ENCODE assay signal across 19 mouse cellular contexts in genomic region chr16:70337661-70338060, GRCm38 (mm10).
"Had no signal": no experiment of that assay in that cellular context is flagged by ENCODE, and none has a peak within 500 bp of the region (broad histone marks: within the 10 kb centered on the region; RNA-seq: fewer than 3 reads in every experiment).

No protein-coding gene starts in this region.

- H3K4me2 ChIP-seq: liver, embryonic 13.5 days; liver, embryonic 15.5 days; lung, embryonic 14.5 days; midbrain, embryonic 11.5 days; midbrain, embryonic 13.5 days; midbrain, embryonic 15.5 days; neural tube, embryonic 12.5 days; stomach, embryonic 15.5 days had no signal

- H3K27me3 ChIP-seq: liver, embryonic 13.5 days; liver, embryonic 15.5 days; midbrain, embryonic 13.5 days; midbrain, embryonic 15.5 days; neural tube, embryonic 12.5 days; stomach, embryonic 15.5 days had no signal

- DNase-seq: liver, embryonic 13.5 days; liver, postnatal 0 days; lung, embryonic 14.5 days; lung, postnatal 10 days; lung, postnatal 4 days; retina, postnatal 1 day; right cerebral cortex, adult 18-20 months; right cerebral cortex, postnatal 25 days; right cerebral cortex, postnatal 4 days; spleen, adult 18-20 months; thymus, adult 2 months; thymus, postnatal 14 days; thymus, postnatal 36 days had no signal

- H3K36me3 ChIP-seq: liver, embryonic 13.5 days; liver, embryonic 15.5 days; midbrain, embryonic 13.5 days; midbrain, embryonic 15.5 days; neural tube, embryonic 12.5 days; stomach, embryonic 15.5 days had no signal

- H3K4me3 ChIP-seq: liver, embryonic 13.5 days; liver, embryonic 15.5 days; midbrain, embryonic 13.5 days; midbrain, embryonic 15.5 days; neural tube, embryonic 12.5 days; stomach, embryonic 15.5 days had no signal
